Mouse (Mus musculus): ENCODE data around the gene Gp5. TPM values are rescaled to one million over a fixed set of nuclear protein-coding genes. Genes with fewer than 3 reads are reported as not detected.

Gene Gp5
- polyA plus RNA-seq, 1 experiment from 2014 or later: 2.3 TPM

DNA sequence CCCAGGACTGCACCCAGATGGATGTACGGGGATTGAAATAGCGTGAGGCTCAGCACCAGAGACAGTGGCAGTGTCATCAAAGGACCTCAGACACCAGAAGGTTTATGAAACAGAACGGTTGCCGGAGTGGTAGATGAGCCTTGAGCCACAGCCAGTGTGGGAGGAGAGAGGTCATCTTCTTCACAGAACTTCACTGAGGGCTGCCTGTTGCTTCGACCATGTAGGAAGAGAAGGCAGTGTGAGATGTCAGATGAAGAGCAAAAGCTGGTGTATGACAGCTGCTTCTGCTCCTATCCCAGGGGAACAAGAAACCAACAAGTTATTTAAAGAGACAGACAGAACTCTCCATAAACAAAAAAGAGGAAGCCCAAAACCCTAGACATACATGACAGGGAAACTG, 6.3 kb downstream of the Gp5 start:
- no peak for DNase-seq (ENCODE audit: low spot score, missing footprints)
- no peak overlapping the region for H3K4me2 ChIP-seq
- no peak overlapping the region for H3K9ac ChIP-seq (ENCODE audit: low read length)
- H3K4me3 ChIP-seq (ENCODE audit: low read depth, low read length): no peak overlapping the region
- ATAC-seq (ENCODE audit: low FRiP score): no peak
- H3K27me3 ChIP-seq (ENCODE audit: control insufficient read depth, insufficient read depth, low read length): peaks cover 30% of the 10 kb centered on the region
- WGBS: 90% methylated on average over 5 of the region's 5 CpGs
- H3K9me3 ChIP-seq (ENCODE audit: control insufficient read depth, low read length): no peaks in the 10 kb centered on the region
- H3K36me3 ChIP-seq (ENCODE audit: control insufficient read depth, insufficient read depth, low read length): no peaks in the 10 kb centered on the region
- no peak overlapping the region for H3K27ac ChIP-seq (ENCODE audit: low read depth, low read length)
- peaks cover 12% of the 10 kb centered on the region for H3K4me1 ChIP-seq (ENCODE audit: control insufficient read depth, insufficient read depth, low read length)

DNA sequence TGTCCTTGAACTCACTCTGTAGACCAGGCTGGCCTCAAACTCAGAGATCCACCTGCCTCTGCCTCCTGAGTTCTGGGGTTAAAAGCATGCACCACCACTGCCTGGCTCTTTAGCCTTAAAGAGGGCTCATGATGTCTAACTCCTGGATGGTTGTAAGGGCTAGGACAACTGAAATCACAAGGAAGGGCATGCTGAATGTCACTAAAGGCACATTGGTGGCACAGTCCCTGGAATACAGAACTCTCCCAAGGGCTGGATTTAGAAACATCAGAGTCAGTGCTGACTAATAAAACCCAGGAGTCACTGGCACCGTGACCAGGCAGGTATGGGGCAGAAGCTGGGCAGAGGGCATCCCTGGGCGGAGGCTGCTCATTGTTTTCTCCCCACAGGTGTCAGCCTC, 7.2 kb downstream of the Gp5 start:
- Histone ChIP-seq H3K4me3 (ENCODE audit: low read depth, low read length) (no peak overlapping the region), H3K4me2 (no peak overlapping the region), H3K4me1 (ENCODE audit: control insufficient read depth, insufficient read depth, low read length) (peaks cover 3% of the 10 kb centered on the region), H3K36me3 (ENCODE audit: control insufficient read depth, insufficient read depth, low read length) (no peaks in the 10 kb centered on the region), H3K27ac (ENCODE audit: low read depth, low read length) (no peak overlapping the region), H3K27me3 (ENCODE audit: control insufficient read depth, insufficient read depth, low read length) (peaks cover 22% of the 10 kb centered on the region), H3K9ac (ENCODE audit: low read length) (no peak overlapping the region), H3K9me3 (ENCODE audit: control insufficient read depth, low read length) (no peaks in the 10 kb centered on the region)
- DNase-seq (ENCODE audit: low spot score, missing footprints) (no peak), ATAC-seq (ENCODE audit: low FRiP score) (no peak)
- WGBS: 91% methylated on average over 2 of the region's 2 CpGs

DNA sequence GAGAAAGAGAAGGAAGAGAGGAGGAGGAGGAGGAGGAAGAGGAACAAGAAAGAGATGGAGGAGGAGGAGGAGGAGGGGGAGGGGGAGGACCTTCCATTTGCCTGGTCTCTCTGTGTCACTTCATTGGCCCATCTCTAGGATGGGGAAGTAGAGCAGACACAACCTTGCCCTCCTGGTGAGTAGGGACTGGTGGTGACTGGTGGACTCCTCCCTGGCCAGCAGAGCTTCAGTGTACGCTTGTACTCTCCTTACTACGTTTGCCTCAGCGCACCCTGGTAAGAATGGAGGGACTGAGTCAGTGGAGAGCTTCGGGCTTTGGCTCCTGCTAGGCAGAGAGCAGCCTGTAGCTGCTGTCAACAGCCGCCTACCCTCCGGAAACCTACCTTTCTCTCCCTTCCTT, 7.9 kb downstream of the Gp5 start:
- Histone ChIP-seq H3K9ac (ENCODE audit: low read length) (no peak overlapping the region), H3K9me3 (ENCODE audit: control insufficient read depth, low read length) (no peaks in the 10 kb centered on the region), H3K4me1 (ENCODE audit: control insufficient read depth, insufficient read depth, low read length) (no peaks in the 10 kb centered on the region), H3K4me2 (no peak overlapping the region), H3K27me3 (ENCODE audit: control insufficient read depth, insufficient read depth, low read length) (peaks cover 14% of the 10 kb centered on the region), H3K4me3 (ENCODE audit: low read depth, low read length) (no peak overlapping the region), H3K36me3 (ENCODE audit: control insufficient read depth, insufficient read depth, low read length) (no peaks in the 10 kb centered on the region), H3K27ac (ENCODE audit: low read depth, low read length) (no peak overlapping the region)
- DNase-seq (ENCODE audit: low spot score, missing footprints): no peak
- 73% methylated on average over 6 of the region's 6 CpGs for WGBS
- no peak for ATAC-seq (ENCODE audit: low FRiP score)

DNA sequence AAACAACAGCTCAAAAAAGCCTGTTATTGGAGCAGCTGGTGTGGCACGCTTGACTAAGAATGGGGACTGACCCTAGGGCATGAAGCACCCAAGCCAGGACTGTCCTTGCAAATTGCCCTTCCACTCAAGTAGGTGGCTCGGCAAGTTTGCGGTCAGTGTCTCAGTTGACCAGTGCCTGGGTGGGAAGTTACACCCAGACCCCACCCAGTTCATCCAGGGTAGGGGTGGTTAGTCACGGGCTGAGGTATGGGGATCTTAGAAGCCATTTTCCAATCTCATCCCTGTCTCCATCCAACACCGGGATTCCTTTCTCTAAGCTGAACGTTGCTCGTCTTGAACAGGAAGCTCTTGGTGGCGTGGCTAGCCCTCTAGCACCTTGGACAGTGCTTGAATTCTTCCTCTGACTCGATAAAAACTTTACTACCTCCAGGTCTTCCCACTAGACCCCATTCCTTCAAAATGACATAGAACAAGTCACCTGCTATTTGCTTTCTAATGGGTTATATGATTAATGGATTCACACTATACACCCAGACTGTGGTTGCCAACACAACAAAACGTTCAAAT, 10.8 kb downstream of the Gp5 start:
- no peaks in the 10 kb centered on the region for H3K4me1 ChIP-seq (ENCODE audit: control insufficient read depth, insufficient read depth, low read length)
- DNase-seq (ENCODE audit: low spot score, missing footprints) (no peak), ATAC-seq (ENCODE audit: low FRiP score) (no peak)
- H3K36me3 ChIP-seq (ENCODE audit: control insufficient read depth, insufficient read depth, low read length): no peaks in the 10 kb centered on the region
- no peak overlapping the region for H3K4me3 ChIP-seq (ENCODE audit: low read depth, low read length)
- H3K4me2 ChIP-seq: no peak overlapping the region
- no peak overlapping the region for H3K9ac ChIP-seq (ENCODE audit: low read length)
- no peaks in the 10 kb centered on the region for H3K9me3 ChIP-seq (ENCODE audit: control insufficient read depth, low read length)
- no peaks in the 10 kb centered on the region for H3K27me3 ChIP-seq (ENCODE audit: control insufficient read depth, insufficient read depth, low read length)
- 78% methylated on average over 10 of the region's 10 CpGs for WGBS
- no peak overlapping the region for H3K27ac ChIP-seq (ENCODE audit: low read depth, low read length)

DNA sequence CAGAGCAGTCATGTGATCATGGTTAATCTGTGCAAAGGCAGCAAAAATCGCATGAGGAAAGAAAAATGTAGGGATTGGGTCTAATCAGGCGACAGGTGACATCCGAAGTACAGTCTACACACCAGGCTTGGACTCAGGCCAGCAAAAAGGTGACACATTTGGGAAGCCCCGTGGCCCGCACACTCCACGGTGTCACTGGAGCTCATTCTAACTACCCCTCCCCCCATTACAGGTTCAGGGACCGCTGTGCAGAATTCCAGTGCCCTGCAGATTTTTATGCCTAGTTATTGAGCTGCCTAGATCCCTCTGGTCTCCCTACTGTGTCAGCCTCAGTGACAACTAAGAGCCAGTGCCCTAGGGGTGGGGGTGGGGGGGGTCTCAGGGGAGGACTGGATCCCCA, 13.1 kb downstream of the Gp5 start:
- Histone ChIP-seq H3K9ac (ENCODE audit: low read length) (no peak overlapping the region), H3K27me3 (ENCODE audit: control insufficient read depth, insufficient read depth, low read length) (no peaks in the 10 kb centered on the region), H3K27ac (ENCODE audit: low read depth, low read length) (no peak overlapping the region), H3K36me3 (ENCODE audit: control insufficient read depth, insufficient read depth, low read length) (no peaks in the 10 kb centered on the region), H3K9me3 (ENCODE audit: control insufficient read depth, low read length) (no peaks in the 10 kb centered on the region), H3K4me1 (ENCODE audit: control insufficient read depth, insufficient read depth, low read length) (no peaks in the 10 kb centered on the region), H3K4me2 (no peak overlapping the region), H3K4me3 (ENCODE audit: low read depth, low read length) (no peak overlapping the region)
- 87% methylated on average over 7 of the region's 7 CpGs for WGBS
- no peak for ATAC-seq (ENCODE audit: low FRiP score)
- DNase-seq (ENCODE audit: low spot score, missing footprints): no peak

DNA sequence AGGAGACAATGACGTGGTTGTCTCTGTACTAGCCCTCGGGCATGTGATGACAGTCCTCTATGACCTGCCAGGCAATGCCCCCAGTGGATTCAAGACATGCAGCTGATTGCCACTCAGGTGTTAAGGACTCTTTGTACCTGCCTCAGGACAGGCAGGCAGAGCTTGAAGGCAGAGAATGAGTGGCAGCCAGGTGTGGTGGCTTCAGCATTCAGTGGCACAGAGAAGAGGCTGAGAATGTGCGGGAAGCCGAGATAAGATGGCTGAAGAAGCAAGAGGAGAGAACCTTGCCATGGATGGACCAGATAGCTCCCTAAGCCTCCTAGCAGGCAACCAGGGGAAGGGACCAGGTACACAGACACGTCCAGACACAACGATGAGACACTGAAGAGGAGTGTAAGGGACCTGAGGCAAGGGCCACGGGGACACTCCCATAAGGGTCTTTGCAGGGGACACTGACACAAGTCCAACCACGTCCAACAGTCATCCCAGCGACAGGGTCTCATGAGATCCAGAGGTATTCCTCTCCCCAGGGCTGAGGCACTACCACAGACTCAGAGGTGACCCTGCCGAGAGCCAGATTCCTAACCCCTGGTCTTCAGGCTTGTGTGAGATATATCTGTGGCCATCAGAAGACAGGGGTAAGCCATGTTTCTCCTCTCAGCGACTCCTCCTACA, 13.8 kb downstream of the Gp5 start:
- 86% methylated on average over 11 of the region's 11 CpGs for WGBS
- Histone ChIP-seq H3K4me3 (ENCODE audit: low read depth, low read length) (no peak overlapping the region), H3K36me3 (ENCODE audit: control insufficient read depth, insufficient read depth, low read length) (no peaks in the 10 kb centered on the region), H3K9ac (ENCODE audit: low read length) (no peak overlapping the region), H3K4me1 (ENCODE audit: control insufficient read depth, insufficient read depth, low read length) (no peaks in the 10 kb centered on the region), H3K27ac (ENCODE audit: low read depth, low read length) (no peak overlapping the region), H3K4me2 (no peak overlapping the region), H3K9me3 (ENCODE audit: control insufficient read depth, low read length) (no peaks in the 10 kb centered on the region), H3K27me3 (ENCODE audit: control insufficient read depth, insufficient read depth, low read length) (no peaks in the 10 kb centered on the region)
- ATAC-seq (ENCODE audit: low FRiP score): no peak
- DNase-seq (ENCODE audit: low spot score, missing footprints): no peak

DNA sequence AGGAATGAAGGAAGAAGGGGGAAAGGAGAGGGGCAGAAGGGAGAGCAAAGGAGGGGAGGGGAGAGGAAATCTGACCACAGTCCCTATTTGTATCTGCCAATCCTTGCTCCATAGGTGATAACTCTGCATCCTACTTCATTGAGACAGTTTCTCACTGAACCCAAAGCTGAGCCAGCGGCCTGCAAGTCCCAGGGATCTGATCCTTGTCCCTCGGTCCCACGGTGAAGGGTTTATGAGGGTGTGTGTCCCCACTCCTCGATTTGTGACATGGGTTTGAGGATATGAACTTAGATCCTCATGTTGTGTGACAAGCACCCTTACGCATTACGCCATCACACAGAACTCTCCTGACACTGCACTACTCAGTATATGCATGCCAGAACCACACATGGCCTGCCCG, 15.5 kb downstream of the Gp5 start:
- no peak for ATAC-seq (ENCODE audit: low FRiP score)
- no peaks in the 10 kb centered on the region for H3K27me3 ChIP-seq (ENCODE audit: control insufficient read depth, insufficient read depth, low read length)
- no peak for DNase-seq (ENCODE audit: low spot score, missing footprints)
- 94% methylated on average over 7 of the region's 7 CpGs for WGBS
- no peaks in the 10 kb centered on the region for H3K9me3 ChIP-seq (ENCODE audit: control insufficient read depth, low read length)
- no peak overlapping the region for H3K9ac ChIP-seq (ENCODE audit: low read length)
- H3K4me2 ChIP-seq: no peak overlapping the region
- no peak overlapping the region for H3K4me3 ChIP-seq (ENCODE audit: low read depth, low read length)
- no peaks in the 10 kb centered on the region for H3K36me3 ChIP-seq (ENCODE audit: control insufficient read depth, insufficient read depth, low read length)
- no peak overlapping the region for H3K27ac ChIP-seq (ENCODE audit: low read depth, low read length)
- 0 out of 2 replicates have a peak, but pooled peaks cover 2% of the 10 kb centered on the region for H3K4me1 ChIP-seq (ENCODE audit: control insufficient read depth, insufficient read depth, low read length)

DNA sequence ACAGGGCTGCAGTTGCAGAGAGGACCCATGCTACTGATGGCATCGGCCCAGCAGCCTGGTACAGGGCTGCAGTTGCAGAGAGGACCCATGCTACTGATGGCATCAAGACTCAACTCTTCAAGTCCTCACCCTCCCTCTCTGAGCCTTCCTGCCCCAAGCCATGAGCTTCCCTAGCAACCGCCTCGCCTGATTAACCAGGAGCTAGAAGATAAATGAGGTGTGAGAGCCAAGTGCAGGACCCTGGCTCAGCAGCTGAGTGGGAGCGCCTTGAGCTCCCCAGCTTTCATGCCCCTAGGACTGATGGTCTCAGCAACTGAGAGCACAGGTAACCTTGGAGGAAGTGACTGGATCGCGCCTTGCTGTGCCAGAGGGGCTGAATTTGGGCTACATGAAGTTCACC, 20.1 kb downstream of the Gp5 start:
- H3K36me3 ChIP-seq (ENCODE audit: control insufficient read depth, insufficient read depth, low read length): no peaks in the 10 kb centered on the region
- H3K9ac ChIP-seq (ENCODE audit: low read length): no peak overlapping the region
- no peaks in the 10 kb centered on the region for H3K27me3 ChIP-seq (ENCODE audit: control insufficient read depth, insufficient read depth, low read length)
- ATAC-seq (ENCODE audit: low FRiP score) (no peak), DNase-seq (ENCODE audit: low spot score, missing footprints) (no peak)
- H3K4me2 ChIP-seq: no peak overlapping the region
- H3K9me3 ChIP-seq (ENCODE audit: control insufficient read depth, low read length): no peaks in the 10 kb centered on the region
- H3K4me3 ChIP-seq (ENCODE audit: low read depth, low read length): no peak overlapping the region
- no peak overlapping the region for H3K27ac ChIP-seq (ENCODE audit: low read depth, low read length)
- 0 out of 2 replicates have a peak, but pooled peaks cover 2% of the 10 kb centered on the region for H3K4me1 ChIP-seq (ENCODE audit: control insufficient read depth, insufficient read depth, low read length)
- 81% methylated on average over 6 of the region's 6 CpGs for WGBS

DNA sequence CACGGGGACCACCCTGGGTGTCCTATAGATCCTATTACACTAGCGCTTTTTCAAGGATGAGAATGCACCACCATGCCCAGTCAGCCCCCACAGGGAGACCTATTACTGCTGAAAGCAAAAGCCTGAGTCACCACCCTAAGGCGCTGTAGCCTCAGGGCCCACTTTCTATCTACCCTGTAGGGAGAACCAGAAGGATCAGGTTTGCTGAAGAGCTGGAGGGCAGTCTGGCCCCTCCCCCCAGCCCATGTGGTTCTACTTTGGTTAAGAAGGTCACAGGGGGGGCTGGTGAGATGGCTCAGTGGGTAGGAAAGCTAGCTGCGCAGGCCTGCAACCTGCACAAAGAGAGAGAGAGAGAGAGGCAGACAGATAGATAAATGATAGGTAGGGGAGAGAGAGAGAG, 24.9 kb downstream of the Gp5 start:
- Histone ChIP-seq H3K27ac (ENCODE audit: low read depth, low read length) (no peak overlapping the region), H3K9ac (ENCODE audit: low read length) (no peak overlapping the region), H3K27me3 (ENCODE audit: control insufficient read depth, insufficient read depth, low read length) (peaks cover 27% of the 10 kb centered on the region), H3K36me3 (ENCODE audit: control insufficient read depth, insufficient read depth, low read length) (no peaks in the 10 kb centered on the region), H3K4me1 (ENCODE audit: control insufficient read depth, insufficient read depth, low read length) (peaks cover 10% of the 10 kb centered on the region), H3K4me2 (no peak overlapping the region), H3K9me3 (ENCODE audit: control insufficient read depth, low read length) (no peaks in the 10 kb centered on the region), H3K4me3 (ENCODE audit: low read depth, low read length) (no peak overlapping the region)
- no peak for DNase-seq (ENCODE audit: low spot score, missing footprints)
- 49% methylated on average over 4 of the region's 4 CpGs for WGBS
- no peak for ATAC-seq (ENCODE audit: low FRiP score)
